Mouse (Mus musculus) G1E (cell line): ENCODE measurements around the gene Zbtb17. TPM values are rescaled to one million over a fixed set of nuclear protein-coding genes. Genes with fewer than 3 reads are reported as not detected.

Experiments
- ATAC-seq: 2 replicates; pipeline ENCODE4 v1.8.0; 2016; ENCODE audit warnings: mild to moderate bottlenecking; ENCODE audit not compliant: insufficient number of reproducible peaks, poor library complexity, low FRiP score, severe bottlenecking; ENCODE audit errors: extremely low read depth
- DNase-seq: peaks from one replicate; pipeline ENCODE4 v3.0.0; 2012; ENCODE audit warnings: low spot score
- H3K27me3 ChIP-seq: 2 replicates; pipeline ENCODE4 v1.6.1; 2012; ENCODE audit warnings: mild to moderate bottlenecking, low read length, inconsistent platforms; ENCODE audit not compliant: insufficient read depth
- H3K36me3 ChIP-seq: replicated peaks from 2 replicates; pipeline ENCODE3; 2012; ENCODE audit warnings: mild to moderate bottlenecking, inconsistent platforms
- H3K4me1 ChIP-seq: 2 replicates; pipeline ENCODE4 v1.6.1; 2012; ENCODE audit warnings: low read depth, low read length, inconsistent platforms, mixed read lengths; ENCODE audit not compliant: insufficient read depth
- H3K4me3 ChIP-seq: 2 replicates; pipeline ENCODE4 v1.5.1; 2012; ENCODE audit warnings: low read depth, mild to moderate bottlenecking, inconsistent platforms, low read length, moderate library complexity, mixed read lengths
- H3K9me3 ChIP-seq: replicated peaks from 2 replicates; pipeline ENCODE4 v1.6.1; 2012; ENCODE audit warnings: inconsistent platforms
- CTCF ChIP-seq: IDR thresholded peaks from 2 replicates; pipeline ENCODE4 v1.5.1; 2012; ENCODE audit warnings: low read depth, low read length, inconsistent platforms, mixed read lengths
- GATA1 ChIP-seq: IDR thresholded peaks from 2 replicates; pipeline ENCODE4 v1.6.1; 2012; ENCODE audit warnings: borderline replicate concordance, low read length, inconsistent platforms, mixed read lengths
- GATA2 ChIP-seq: IDR thresholded peaks from 2 replicates; pipeline ENCODE4 v1.6.1; 2012; ENCODE audit warnings: low read depth, low read length, inconsistent platforms, borderline replicate concordance
- POLR2AphosphoS5 ChIP-seq: IDR thresholded peaks from 2 replicates; pipeline ENCODE4 v1.6.1; 2012; ENCODE audit warnings: low read depth, low read length, inconsistent platforms; ENCODE audit not compliant: insufficient replicate concordance
- TAL1 ChIP-seq: conservative IDR thresholded peaks from 2 replicates; pipeline ENCODE4 v1.6.1; 2012; ENCODE audit warnings: low read depth, low read length, inconsistent platforms, mixed read lengths
- polyA plus RNA-seq: library from polyadenylated mRNA; stranded (reverse); fragments of >175 nt; gene quantifications from 2 replicates; pipeline ENCODE4 v1.2.3, GENCODE M21; 2012
- total RNA-seq, 2 experiments: library from RNA; stranded (forward) in 1 of 2; stranded (reverse) in 1 of 2; fragments of 200-1000 nt in 1 of 2; fragments of >200 nt in 1 of 2; fragmentation: Nextera tagmentation in 1 of 2; gene quantifications; 2 replicates each; pipeline ENCODE4 v1.2.3; 2014 to 2017

Zbtb17 gene
- total and polyA plus RNA-seq, 3 experiments, result 10.9 to 51.4 (median 15.9) TPM

GRCm38 (mm10) chr4:141456193-141456938 is 11.9 kb downstream of the Zbtb17 start:
- Histone ChIP-seq H3K36me3 (peaks cover 91% of the 10 kb centered on the region), H3K4me1 (peaks cover 21% of the 10 kb centered on the region), H3K4me3 (no peak overlapping the region), H3K27me3 (no peaks in the 10 kb centered on the region), H3K9me3 (no peaks in the 10 kb centered on the region)
- TF ChIP-seq GATA2 (no peak), CTCF (no peak), TAL1 (no peak), POLR2AphosphoS5 (no peak), GATA1 (no peak)
- DNase-seq, result no peak
- ATAC-seq, result no peak

DNA sequence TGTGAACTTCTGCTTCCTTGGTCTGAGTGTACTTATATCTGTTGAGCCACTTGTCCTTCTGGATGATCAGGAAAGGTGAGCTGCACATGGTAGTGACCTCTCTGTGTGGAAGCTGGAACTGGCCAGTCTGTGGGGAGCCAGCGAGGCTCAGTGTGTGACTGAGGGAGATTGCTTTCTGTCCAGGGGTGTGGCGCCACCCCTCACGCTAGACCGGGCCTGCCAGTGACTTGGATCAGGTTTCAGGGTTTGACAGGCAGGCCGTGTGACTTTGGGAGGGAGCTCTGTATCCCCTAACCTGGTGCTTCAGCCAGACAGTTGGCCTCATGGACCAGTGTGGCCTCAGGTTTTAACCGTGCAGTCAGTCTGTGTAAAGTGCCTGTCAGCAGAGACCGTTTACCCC is 13.8 kb downstream of the Zbtb17 start:
- TF ChIP-seq GATA2, result no peak
- TF ChIP-seq CTCF, result no peak
- TF ChIP-seq POLR2AphosphoS5, result no peak
- no peak for TF ChIP-seq GATA1
- TF ChIP-seq TAL1, result no peak
- Histone ChIP-seq H3K36me3 (peaks cover 92% of the 10 kb centered on the region), H3K27me3 (no peaks in the 10 kb centered on the region), H3K9me3 (no peaks in the 10 kb centered on the region), H3K4me1 (peaks cover 15% of the 10 kb centered on the region), H3K4me3 (no peak overlapping the region)
- no peak for DNase-seq
- no peak; the same call in 1 of the 2 replicates for ATAC-seq

- no peak for DNase-seq
- H3K36me3 ChIP-seq, result peaks cover 92% of the 10 kb centered on the region
- H3K4me3 ChIP-seq, result no peak overlapping the region
- ATAC-seq, result no peak
- H3K27me3 ChIP-seq, result no peaks in the 10 kb centered on the region
- peaks cover 15% of the 10 kb centered on the region for H3K4me1 ChIP-seq
- TF ChIP-seq CTCF (no peak), POLR2AphosphoS5 (no peak), GATA1 (no peak), GATA2 (no peak), TAL1 (no peak)
- H3K9me3 ChIP-seq, result no peaks in the 10 kb centered on the region
Observed at GRCm38 (mm10) chr4:141458888-141459287, 14.4 kb downstream of the Zbtb17 start.

- H3K9me3 ChIP-seq, result peaks cover 6% of the 10 kb centered on the region
- TF ChIP-seq GATA1 (no peak), TAL1 (no peak), POLR2AphosphoS5 (no peak), GATA2 (no peak), CTCF (no peak)
- H3K27me3 ChIP-seq, result no peaks in the 10 kb centered on the region
- no peak overlapping the region for H3K4me3 ChIP-seq
- peaks cover 12% of the 10 kb centered on the region for H3K4me1 ChIP-seq
- no peak for ATAC-seq
- DNase-seq, result no peak
- H3K36me3 ChIP-seq, result peaks cover 93% of the 10 kb centered on the region
Observed at GRCm38 (mm10) chr4:141459766-141460165, 15.3 kb downstream of the Zbtb17 start.

GRCm38 (mm10) chr4:141460481-141460880 is 16.0 kb downstream of the Zbtb17 start:
- H3K36me3 ChIP-seq, result peaks cover 93% of the 10 kb centered on the region
- H3K4me3 ChIP-seq, result no peak overlapping the region
- TF ChIP-seq TAL1 (no peak), GATA2 (no peak), GATA1 (no peak), POLR2AphosphoS5 (no peak), CTCF (no peak)
- H3K27me3 ChIP-seq, result no peaks in the 10 kb centered on the region
- peaks cover 11% of the 10 kb centered on the region for H3K4me1 ChIP-seq
- peaks cover 10% of the 10 kb centered on the region for H3K9me3 ChIP-seq
- no peak for ATAC-seq
- DNase-seq, result no peak

- H3K4me1 ChIP-seq, result peaks cover 11% of the 10 kb centered on the region
- peaks cover 93% of the 10 kb centered on the region for H3K36me3 ChIP-seq
- H3K4me3 ChIP-seq, result no peak overlapping the region
- H3K27me3 ChIP-seq, result no peaks in the 10 kb centered on the region
- H3K9me3 ChIP-seq, result peaks cover 12% of the 10 kb centered on the region
- DNase-seq (no peak), ATAC-seq (no peak)
- no peak for TF ChIP-seq TAL1
- no peak for TF ChIP-seq POLR2AphosphoS5
- TF ChIP-seq GATA1, result no peak
- TF ChIP-seq GATA2, result no peak
- no peak for TF ChIP-seq CTCF
Observed at GRCm38 (mm10) chr4:141461088-141461487, 16.6 kb downstream of the Zbtb17 start.
